Mouse (Mus musculus) cerebellum, adult 2 months (tissue): ENCODE measurements around the gene Arhgef18.

Experiments
- CTCF ChIP-seq: fragments of 200-500 bp; IDR thresholded peaks from 2 replicates; pipeline ENCODE4 v1.5.1; 2011; ENCODE audit warnings: low read depth, mild to moderate bottlenecking, control low read depth, low read length, moderate library complexity, borderline replicate concordance; ENCODE audit not compliant: insufficient read depth
- POLR2A ChIP-seq: fragments of 200-500 bp; IDR thresholded peaks from 2 replicates; pipeline ENCODE4 v1.6.1; 2011; ENCODE audit warnings: low read length, control low read depth, borderline replicate concordance; ENCODE audit not compliant: insufficient read depth

GRCm38 (mm10) chr8:3415661-3416060, 22.9 kb downstream of the Arhgef18 start:
- no peak for TF ChIP-seq POLR2A
- TF ChIP-seq CTCF, result no peak
